Mouse (Mus musculus) stomach, embryonic 15.5 days (tissue): Measurements from ENCODE around the gene Gnrhr. TPM values are rescaled to one million over a fixed set of nuclear protein-coding genes. Genes with fewer than 3 reads are reported as not detected.

Experiments used
- polyA plus RNA-seq: library from polyadenylated mRNA; unstranded; fragments of >200 nt; fragmentation: Nextera tagmentation; extraction: Ambion mirVana; gene quantifications from 2 replicates; pipeline ENCODE4 v1.2.1, GENCODE M21; 2015

The Gnrhr gene
- polyA plus RNA-seq, 1 experiment from 2014 or later: not detected

Other genes starting within 250 kb of the Gnrhr start
- gene Cenpc1, start 132.3 kb downstream of the Gnrhr start, polyA plus RNA-seq: 30.3 and 31.2 TPM in 2 replicates
- 0.83 and 1.3 TPM in 2 replicates for gene Stap1, start 126.2 kb downstream of the Gnrhr start, polyA plus RNA-seq
- 10.0 and 12.3 TPM in 2 replicates for gene Uba6, start 25.1 kb downstream of the Gnrhr start, polyA plus RNA-seq
- gene Tmprss11c, start 91.4 kb upstream of the Gnrhr start, polyA plus RNA-seq: not detected in 2 replicates
- 2.0 and 5.3 TPM in 2 replicates for gene Tmprss11d, start 175.5 kb upstream of the Gnrhr start, polyA plus RNA-seq